Mouse (Mus musculus) megakaryocyte, embryonic 14.5 days (primary cell): ENCODE results near the gene Apoa2.

Experiments used
- FLI1 ChIP-seq: IDR thresholded peaks from 2 replicates; pipeline ENCODE4 v1.6.1; 2012; ENCODE audit warnings: low read length, inconsistent platforms, mixed read lengths
- GATA1 ChIP-seq: IDR thresholded peaks from 3 replicates; pipeline ENCODE4 v1.6.1; 2012; ENCODE audit warnings: mixed read lengths, low read length, inconsistent platforms, borderline replicate concordance

DNA sequence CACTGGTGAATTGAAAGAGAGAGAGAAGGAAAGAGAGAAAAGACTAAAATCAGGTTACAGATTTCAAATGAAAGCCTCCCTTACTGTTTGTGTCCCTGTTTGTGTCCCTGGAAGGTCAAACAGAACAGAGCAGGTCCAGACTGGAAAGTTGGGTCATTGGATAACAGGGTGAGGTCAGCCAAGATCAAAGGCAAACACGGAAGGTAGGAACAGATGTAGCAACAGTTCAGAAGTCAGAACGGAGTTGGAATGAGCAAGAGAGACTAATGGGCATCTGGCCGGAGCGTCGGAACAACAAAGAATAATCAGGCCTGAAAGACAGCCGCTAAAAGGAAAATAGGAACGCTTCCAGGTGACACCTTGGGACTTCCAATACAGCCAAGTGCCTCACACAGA lies 20.6 kb upstream of the Apoa2 start:
- TF ChIP-seq GATA1 (no peak), FLI1 (no peak)
